Mouse (Mus musculus): ENCODE measurements around the gene Cux2. TPM values are rescaled to one million over a fixed set of nuclear protein-coding genes. Genes with fewer than 3 reads are reported as not detected.

Cux2 gene
- polyA plus RNA-seq, 1 experiment from 2014 or later = 4.1 TPM

Small RNA genes lying within 50 kb of the gene (microRNA-seq; reads per million reads assigned to microRNA genes)
- not detected for gene Mir7031 (ENCODE audit: borderline number of aligned reads)

Other genes starting within 250 kb of the Cux2 start
- gene Sh2b3, start 212.5 kb downstream of the Cux2 start, polyA plus RNA-seq (2015; fragmentation: Nextera tagmentation; extraction: Ambion mirVana) = 17.5 and 18.7 TPM in 2 replicates
- 28.1 and 31.6 TPM in 2 replicates for gene Pheta1, start 201.1 kb downstream of the Cux2 start, polyA plus RNA-seq (2015; fragmentation: Nextera tagmentation; extraction: Ambion mirVana)
- gene Myl2, start 50.8 kb upstream of the Cux2 start, polyA plus RNA-seq (2015; fragmentation: Nextera tagmentation; extraction: Ambion mirVana) = 3.6 and 4.6 TPM in 2 replicates
- 0.24 TPM in 1 of 2 replicates, not detected in the other for gene Ccdc63, start 90.7 kb upstream of the Cux2 start, polyA plus RNA-seq (2015; fragmentation: Nextera tagmentation; extraction: Ambion mirVana)
- gene Ppp1cc, start 108.2 kb upstream of the Cux2 start, polyA plus RNA-seq (2015; fragmentation: Nextera tagmentation; extraction: Ambion mirVana) = 235 and 238 TPM in 2 replicates
- 9.8 and 10.3 TPM in 2 replicates for gene Hvcn1, start 156.7 kb upstream of the Cux2 start, polyA plus RNA-seq (2015; fragmentation: Nextera tagmentation; extraction: Ambion mirVana)
- 6.9 and 7.5 TPM in 2 replicates for gene Tctn1, start 214.4 kb upstream of the Cux2 start, polyA plus RNA-seq (2015; fragmentation: Nextera tagmentation; extraction: Ambion mirVana)
- gene Pptc7, start 234.3 kb upstream of the Cux2 start, polyA plus RNA-seq (2015; fragmentation: Nextera tagmentation; extraction: Ambion mirVana) = 8.0 and 9.5 TPM in 2 replicates

Data from embryonic facial prominence, embryonic 15.5 days (tissue).